Mouse (Mus musculus): ENCODE data around the gene Bbs5.
"Not testable (repeated sequence)": the region's sequence is repeated elsewhere in the genome, so short reads cannot be mapped to it uniquely, and the experiment has no call there.

Gene Bbs5

DNA sequence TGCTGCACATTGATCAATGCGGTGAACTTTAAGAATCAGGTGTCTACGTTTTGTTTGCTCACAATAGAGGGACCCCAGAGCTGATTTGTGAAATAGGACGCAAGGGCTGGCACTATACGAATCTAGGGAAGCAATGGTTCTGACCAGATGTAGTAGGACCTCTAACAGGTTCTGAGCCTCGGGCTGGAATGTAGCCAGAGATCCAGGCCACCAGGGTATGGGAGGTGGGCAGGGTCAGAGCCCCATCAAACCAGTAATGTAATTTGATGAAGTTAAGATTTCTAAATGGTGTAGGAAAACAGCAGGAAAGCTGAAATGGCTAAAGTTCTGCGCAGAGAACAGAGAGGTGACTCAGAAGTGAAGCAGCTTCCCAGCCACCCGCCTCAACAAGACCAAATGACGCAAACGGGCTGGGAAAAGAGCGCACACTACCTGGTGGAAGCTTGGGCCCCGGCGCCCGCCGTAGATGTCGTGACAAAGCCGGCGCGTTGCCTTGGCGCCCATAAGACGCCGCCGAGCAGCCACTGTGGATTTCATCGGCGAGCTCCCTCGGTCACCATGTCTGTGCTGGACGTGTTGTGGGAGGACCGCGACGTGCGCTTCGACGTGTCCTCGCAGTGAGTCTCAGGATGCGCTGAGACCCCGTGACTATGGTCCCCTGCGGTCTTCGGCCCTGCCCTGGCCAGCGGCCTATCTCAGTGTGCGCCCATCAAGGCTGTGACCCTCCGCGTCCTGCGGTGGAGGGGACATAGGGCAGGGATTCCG lies at the start of gene Bbs5:
Bbs5 (plus strand) TSS at position 446 of the 765 bp plus-strand sequence.
- peak; percentile 96 for DNase-seq

DNA sequence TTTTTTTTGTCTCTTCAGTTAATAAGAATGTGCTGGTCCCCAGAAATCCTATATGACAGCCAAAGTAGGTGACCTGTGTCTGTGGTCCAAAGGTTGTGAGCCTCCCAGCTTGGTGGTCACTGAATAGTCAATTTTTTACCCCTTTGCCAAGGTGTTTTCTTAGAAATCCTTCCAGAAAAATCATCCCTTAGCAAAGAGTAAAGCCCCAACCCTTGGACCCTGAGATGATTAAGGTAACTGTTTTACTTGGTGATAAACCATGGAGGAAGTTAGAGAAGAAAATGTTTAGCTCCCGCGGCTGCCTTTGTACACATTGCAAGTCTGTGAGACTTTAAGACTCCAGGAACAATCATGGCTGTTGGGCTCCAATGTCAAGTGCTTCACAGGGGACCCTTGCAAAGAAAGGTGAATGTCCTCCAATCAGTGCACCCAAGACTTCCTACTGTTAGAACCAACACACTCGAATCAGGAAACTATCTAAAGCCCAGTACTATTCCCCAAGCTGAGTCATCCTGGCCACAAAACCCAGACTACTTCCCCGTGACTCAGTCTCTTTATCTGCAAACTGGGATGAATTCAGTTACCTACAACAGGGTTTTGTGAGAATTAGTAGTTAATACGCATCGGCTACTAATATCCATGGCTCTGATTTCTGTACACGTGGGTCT lies 43.1 kb upstream of the Bbs5 start:
- no peak for DNase-seq

DNA sequence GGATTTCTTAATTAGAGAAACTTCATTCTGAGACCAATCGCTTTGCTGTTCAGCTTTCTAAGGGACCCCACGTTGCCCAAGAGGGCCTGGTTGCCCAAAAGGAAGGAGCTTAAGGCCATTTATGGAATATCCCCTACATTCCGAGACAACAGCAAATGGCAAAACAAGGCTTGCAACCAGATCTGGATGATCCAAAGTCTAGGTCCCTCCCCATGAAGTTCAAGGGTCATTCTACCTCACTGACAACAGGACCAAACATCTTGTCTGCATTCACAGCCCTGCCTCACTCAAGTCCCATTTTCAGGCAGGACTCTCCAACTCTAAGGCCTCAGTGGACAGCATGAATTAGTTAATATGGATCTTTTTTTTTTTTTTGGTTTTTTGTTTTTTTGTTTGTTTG lies 40.4 kb upstream of the Bbs5 start:
- no peak for DNase-seq

DNA sequence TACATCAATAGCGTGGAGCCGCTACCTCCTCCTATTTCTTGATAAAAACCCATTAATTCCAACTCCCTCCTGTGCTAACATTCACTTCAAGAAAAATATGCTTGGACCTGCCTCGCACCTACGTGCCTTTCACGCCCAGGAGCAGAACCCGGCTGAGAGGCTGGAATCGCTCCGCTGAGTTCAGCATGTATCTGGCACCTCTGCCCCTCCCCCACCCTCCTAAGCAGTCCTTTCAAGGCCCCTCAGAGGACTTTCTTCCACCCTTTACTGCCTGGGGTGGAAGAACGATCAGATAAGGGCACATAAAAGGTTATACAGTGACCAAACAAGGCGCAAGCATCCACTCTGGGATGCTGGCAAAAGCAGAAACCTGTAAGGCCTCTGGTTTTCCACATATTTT lies 34.7 kb upstream of the Bbs5 start:
- no peak for DNase-seq

GRCm38 (mm10) chr2:69612716-69613115 lies 34.3 kb upstream of the Bbs5 start:
- no peak for DNase-seq

- peak; percentile 10 for DNase-seq
Observed at GRCm38 (mm10) chr2:69613237-69613636, 33.7 kb upstream of the Bbs5 start.

DNA sequence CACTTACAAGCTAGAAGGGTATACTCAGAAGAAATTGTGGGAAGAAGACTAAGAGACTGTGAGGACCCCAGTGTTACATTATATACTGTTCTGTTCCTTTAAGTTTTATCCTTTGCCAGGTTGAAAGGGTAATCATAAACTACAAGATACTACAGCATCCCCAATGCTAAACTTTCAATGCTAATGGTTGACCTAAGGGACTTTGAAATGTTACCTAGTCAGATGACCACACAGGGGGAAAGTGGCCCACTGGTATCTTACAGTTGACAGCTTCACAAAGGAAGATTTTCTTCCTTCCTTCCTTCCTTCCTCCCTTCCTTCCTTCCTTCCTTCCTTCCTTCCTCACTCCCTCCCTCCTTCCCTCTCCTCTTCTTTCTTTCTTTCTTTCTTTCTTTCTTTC lies 28.6 kb upstream of the Bbs5 start:
- DNase-seq = no peak

DNA sequence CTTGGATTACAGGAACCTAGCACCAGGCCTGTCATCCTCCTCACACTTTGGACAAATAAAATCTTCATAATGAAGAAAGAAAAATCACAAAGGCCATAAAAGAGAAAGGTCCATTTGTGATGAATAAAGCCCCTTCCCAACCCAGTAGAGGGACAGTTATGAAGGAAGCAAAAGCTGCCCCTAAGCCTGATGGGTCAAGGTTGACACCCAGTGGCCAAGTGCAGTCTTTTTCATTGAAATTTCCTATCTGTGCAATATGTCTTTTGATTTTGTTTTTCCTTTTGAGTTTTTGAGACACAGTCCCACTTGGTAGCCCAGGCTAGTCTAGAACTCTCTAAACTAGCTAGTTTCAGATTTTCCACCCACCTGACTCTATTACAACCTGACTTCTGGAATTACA lies 27.7 kb upstream of the Bbs5 start:
- no peak for DNase-seq

DNA sequence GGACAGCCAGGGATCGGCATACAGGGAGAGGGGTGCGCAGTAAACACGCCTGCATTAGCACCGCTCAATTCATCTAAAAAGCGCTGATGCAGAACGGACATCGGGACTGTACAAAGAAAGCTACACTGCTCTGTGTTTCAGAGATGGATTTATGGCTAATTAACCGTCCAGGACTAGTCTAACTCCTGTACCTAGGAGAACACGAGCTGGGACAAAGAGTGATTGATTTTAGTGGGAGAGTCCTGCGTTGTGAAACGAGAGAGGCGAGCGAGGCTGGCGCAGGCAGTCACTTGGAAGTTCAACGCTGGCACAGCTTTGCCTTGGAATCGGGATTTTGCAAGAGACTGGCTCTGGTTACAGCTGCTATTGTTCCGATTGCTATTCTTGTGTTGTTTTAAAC lies 17.8 kb upstream of the Bbs5 start:
- DNase-seq = no peak

- no peak for DNase-seq
Observed at GRCm38 (mm10) chr2:69629914-69630313, 17.1 kb upstream of the Bbs5 start.

DNA sequence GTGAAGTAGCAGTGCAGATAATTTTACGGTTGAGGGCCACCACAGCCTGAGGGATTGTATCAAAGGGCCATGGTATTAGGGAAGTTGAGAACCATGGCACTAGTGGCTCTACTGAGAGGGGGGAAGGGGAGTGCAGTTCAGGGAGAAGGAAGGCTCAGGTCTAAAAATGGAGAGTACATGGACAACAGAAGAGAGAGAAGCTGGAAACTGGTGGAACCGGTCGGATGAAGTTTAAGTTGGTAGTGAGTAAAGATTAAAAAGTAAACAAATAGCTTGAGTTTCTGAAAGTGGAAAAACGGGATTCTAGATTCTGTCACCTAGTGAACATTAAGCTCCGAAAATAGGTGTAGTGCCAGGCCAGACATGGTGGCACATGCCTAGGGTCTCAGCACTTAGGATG lies 16.2 kb upstream of the Bbs5 start:
- DNase-seq = no peak

- DNase-seq = no peak
Observed at GRCm38 (mm10) chr2:69631449-69631848, 15.5 kb upstream of the Bbs5 start.

DNA sequence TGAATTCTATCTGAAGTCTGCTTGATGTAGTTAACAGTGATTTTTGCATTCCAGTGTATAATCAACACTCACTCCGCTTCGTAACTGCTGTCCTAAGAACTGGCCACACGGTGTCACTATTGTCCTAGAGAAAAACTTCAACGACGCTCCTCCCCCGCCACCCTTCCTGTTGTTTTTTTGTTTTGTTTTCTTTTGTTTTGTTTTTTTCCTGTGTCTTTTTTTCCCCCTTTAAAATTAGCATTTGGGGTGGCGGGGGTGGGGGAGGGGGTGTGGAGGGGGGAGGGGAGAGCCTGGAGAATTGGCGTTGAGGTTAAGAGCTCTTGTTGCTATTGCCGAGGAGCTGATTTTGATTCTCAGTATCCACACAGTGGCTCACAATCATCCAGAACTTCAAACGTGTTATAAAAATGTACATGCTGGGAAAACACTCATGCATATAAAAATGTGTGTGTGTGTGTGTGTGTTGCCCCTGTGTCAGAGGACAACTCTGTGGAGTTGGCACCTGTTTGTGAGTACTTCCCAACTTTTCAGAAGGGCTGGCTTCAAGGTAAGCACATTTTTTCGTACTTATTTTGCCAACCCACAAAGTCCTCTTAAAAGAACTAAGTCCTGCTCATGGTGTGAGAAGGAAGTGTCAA lies 11.8 kb upstream of the Bbs5 start:
- peak; percentile 30 for DNase-seq

GRCm38 (mm10) chr2:69635807-69636206 lies 11.2 kb upstream of the Bbs5 start:
- no peak for DNase-seq

DNA sequence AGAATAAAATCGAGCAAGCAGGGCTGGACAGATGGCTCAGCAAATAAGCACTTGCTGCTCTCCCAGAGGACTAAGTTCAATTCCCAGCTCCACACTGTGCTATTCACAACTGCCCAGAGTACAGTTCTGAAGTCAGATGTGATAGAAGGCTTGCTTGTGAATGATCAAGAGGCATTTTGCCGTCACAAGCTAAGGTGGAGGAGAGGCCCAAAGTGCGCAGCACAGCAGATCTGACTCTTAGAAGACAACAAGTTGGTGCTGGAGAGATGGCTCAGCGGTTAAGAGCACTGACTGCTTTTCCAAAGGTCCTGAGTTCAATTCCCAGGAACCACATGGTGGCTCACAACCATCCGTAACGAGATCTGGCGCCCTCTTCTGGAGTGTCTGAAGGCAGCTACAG lies 9.0 kb upstream of the Bbs5 start:
- not testable (repeated sequence) for DNase-seq

DNA sequence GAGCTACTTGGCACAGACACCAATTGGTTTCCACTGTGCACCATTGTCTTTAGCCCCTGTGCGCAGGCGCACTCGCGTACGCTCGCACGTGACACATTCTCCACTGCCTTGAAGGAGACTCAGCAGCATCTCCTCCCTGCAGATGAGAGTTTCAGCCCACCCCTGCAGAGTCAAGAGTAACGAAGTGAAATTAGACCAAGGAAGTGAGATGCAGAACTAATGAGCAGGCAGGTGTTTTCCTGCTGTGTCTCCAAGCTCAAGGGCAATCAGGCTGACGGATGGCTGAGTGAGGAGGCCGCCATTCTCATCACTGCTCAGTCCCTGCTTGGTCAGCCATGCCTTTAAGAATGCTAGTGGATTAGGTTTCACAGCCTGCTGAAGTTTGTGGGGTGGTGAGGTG lies 6.9 kb upstream of the Bbs5 start:
- DNase-seq = no peak

- no peak for DNase-seq
Observed at GRCm38 (mm10) chr2:69644968-69645617, 1.9 kb upstream of the Bbs5 start.

- no peak for DNase-seq
Observed at GRCm38 (mm10) chr2:69649716-69650115, 2.7 kb downstream of the Bbs5 start.

DNA sequence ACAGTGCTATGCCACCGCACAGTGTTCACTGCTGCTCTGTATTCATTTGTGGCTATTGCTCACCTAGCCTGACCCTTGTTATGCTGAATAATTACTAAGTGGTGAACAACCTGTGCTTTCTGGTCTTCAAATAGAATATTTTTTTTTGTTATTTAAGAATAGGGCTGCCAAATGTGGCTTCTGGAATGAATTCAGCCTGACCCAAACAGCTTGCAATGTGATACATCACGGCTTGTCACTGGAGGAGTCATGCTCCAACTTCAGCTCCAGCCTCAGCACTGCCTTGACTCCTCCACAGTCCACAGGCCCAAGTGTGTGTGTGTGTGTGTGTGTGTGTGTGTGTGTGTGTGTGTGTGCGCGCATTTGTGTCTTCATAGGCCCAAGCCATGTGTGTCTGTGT lies 12.4 kb downstream of the Bbs5 start:
- DNase-seq = no peak

GRCm38 (mm10) chr2:69663827-69664476 lies 17.0 kb downstream of the Bbs5 start:
- no peak for DNase-seq

DNA sequence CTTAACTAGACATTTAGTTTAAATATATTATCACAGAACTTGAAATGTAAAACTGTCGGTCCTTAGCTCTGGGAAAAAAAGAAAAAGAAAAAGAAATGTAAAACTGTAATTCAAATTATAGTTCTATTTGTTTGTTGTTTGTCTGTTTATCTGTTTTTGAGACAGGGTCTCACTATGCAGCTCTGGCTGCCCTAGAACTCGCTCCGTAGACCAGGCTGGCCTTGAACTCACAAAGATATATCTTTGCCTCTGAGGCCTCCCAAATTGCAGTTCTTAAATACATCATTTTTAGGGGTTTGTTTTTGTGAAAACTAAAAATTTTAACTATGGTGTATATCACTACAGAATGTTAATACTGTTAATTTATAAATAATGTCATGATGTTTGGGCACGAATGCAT lies 20.7 kb downstream of the Bbs5 start:
- no peak for DNase-seq

GRCm38 (mm10) chr2:69668414-69668813 lies 21.4 kb downstream of the Bbs5 start:
- no peak for DNase-seq

DNA sequence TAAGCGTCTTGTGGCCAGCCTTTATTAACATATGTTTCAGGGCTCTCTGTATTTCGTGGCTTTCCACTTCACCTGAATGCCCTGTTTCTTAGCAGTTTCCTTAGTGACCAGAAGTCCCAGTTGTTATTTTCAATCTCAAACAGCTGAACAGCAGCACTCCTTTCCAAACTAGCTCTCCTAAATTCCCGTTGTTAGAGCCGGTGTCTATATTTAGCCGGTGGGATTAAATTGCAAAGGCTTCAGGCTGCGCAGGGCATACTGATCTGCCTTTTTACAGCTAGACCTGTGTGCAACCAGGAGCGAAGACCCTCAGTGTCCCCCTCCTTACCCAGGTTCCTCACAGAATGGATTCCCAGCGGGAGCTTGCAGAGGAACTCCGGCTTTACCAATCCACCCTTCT lies 22.9 kb downstream of the Bbs5 start, which contains the start of gene Klhl41:
Klhl41 (plus strand) TSS at position 268 of the 400 bp plus-strand sequence.
- no peak for DNase-seq
